Mouse (Mus musculus) gonadal fat pad, adult 2 months (tissue): ENCODE measurements around the gene Ston1. TPM values are rescaled to one million over a fixed set of nuclear protein-coding genes. Genes with fewer than 3 reads are reported as not detected.

Source experiments
- DNase-seq: peaks from one replicate; pipeline ENCODE4 v3.0.0-alpha.2; 2012; ENCODE audit warnings: low read depth
- polyA plus RNA-seq: library from polyadenylated mRNA; depleted of rRNA; stranded (reverse); fragments of >200 nt; gene quantifications from 2 replicates; pipeline ENCODE4 v1.2.3, GENCODE M21; 2012

Ston1 gene
- polyA plus RNA-seq, 1 experiment: 8.9 TPM

GRCm38 (mm10) chr17:88587371-88587770 is 10.1 kb upstream of the Ston1 start:
- DNase-seq: no peak

- DNase-seq: no peak
Observed at GRCm38 (mm10) chr17:88588228-88588627, 9.3 kb upstream of the Ston1 start.

- no peak for DNase-seq
Observed at GRCm38 (mm10) chr17:88590251-88590650, 7.2 kb upstream of the Ston1 start.

GRCm38 (mm10) chr17:88595071-88595470 is 2.4 kb upstream of the Ston1 start:
- no peak for DNase-seq

- DNase-seq: no peak
Observed at GRCm38 (mm10) chr17:88596068-88596467, 1.4 kb upstream of the Ston1 start.

GRCm38 (mm10) chr17:88596544-88597221 is 801 bp upstream of the Ston1 start:
- DNase-seq: no peak

GRCm38 (mm10) chr17:88598056-88598420 is 554 bp downstream of the Ston1 start:
- DNase-seq: no peak

GRCm38 (mm10) chr17:88598570-88599368 is 1.3 kb downstream of the Ston1 start:
- no peak for DNase-seq

GRCm38 (mm10) chr17:88600492-88601026 is 3.1 kb downstream of the Ston1 start:
- DNase-seq: no peak

- no peak for DNase-seq
Observed at GRCm38 (mm10) chr17:88603943-88604342, 6.5 kb downstream of the Ston1 start.

GRCm38 (mm10) chr17:88606056-88606455 is 8.6 kb downstream of the Ston1 start:
- no peak for DNase-seq

- no peak for DNase-seq
Observed at GRCm38 (mm10) chr17:88609361-88609760, 11.9 kb downstream of the Ston1 start.

GRCm38 (mm10) chr17:88611057-88611456 is 13.6 kb downstream of the Ston1 start:
- DNase-seq: no peak

GRCm38 (mm10) chr17:88613172-88613571 is 15.7 kb downstream of the Ston1 start:
- DNase-seq: no peak

- no peak for DNase-seq
Observed at GRCm38 (mm10) chr17:88613721-88614120, 16.2 kb downstream of the Ston1 start.

GRCm38 (mm10) chr17:88614234-88614633 is 16.8 kb downstream of the Ston1 start:
- no peak for DNase-seq

- DNase-seq: no peak
Observed at GRCm38 (mm10) chr17:88614733-88615132, 17.2 kb downstream of the Ston1 start.

GRCm38 (mm10) chr17:88615492-88616155 is 18.1 kb downstream of the Ston1 start:
- DNase-seq: no peak

- no peak for DNase-seq
Observed at GRCm38 (mm10) chr17:88620935-88621334, 23.5 kb downstream of the Ston1 start.

GRCm38 (mm10) chr17:88621374-88621773 is 23.9 kb downstream of the Ston1 start:
- DNase-seq: no peak

- DNase-seq: no peak
Observed at GRCm38 (mm10) chr17:88622711-88623110, 25.2 kb downstream of the Ston1 start.

GRCm38 (mm10) chr17:88624386-88624785 is 26.9 kb downstream of the Ston1 start:
- DNase-seq: no peak
